Mouse (Mus musculus) embryonic facial prominence, embryonic 13.5 days (tissue): ENCODE measurements around the gene Cdc42ep2. TPM values are rescaled to one million over a fixed set of nuclear protein-coding genes. Genes with fewer than 3 reads are reported as not detected.

Experiments
- ATAC-seq: fragments of 200-750 bp; cut with Nextera tagmentation; 2 replicates; pipeline ENCODE4 v1.8.0; 2017; ENCODE audit warnings: low read depth; ENCODE audit not compliant: insufficient number of reproducible peaks, insufficient read depth, low FRiP score, low TSS enrichment
- H3K27ac ChIP-seq: fragments of 300-500 bp; sonication (generic); 2 replicates; pipeline ENCODE4 v1.5.1; 2015; ENCODE audit warnings: moderate library complexity, mild to moderate bottlenecking, inconsistent platforms
- H3K27me3 ChIP-seq: fragments of 300-500 bp; sonication (generic); 2 replicates; pipeline ENCODE4 v1.6.1; 2015; ENCODE audit warnings: mild to moderate bottlenecking, inconsistent platforms
- H3K36me3 ChIP-seq: fragments of 300-500 bp; sonication (generic); 2 replicates; pipeline ENCODE4 v1.6.1; 2015; ENCODE audit warnings: mild to moderate bottlenecking, inconsistent platforms
- H3K4me1 ChIP-seq: fragments of 300-500 bp; sonication (generic); 2 replicates; pipeline ENCODE4 v1.6.1; 2015; ENCODE audit warnings: inconsistent platforms
- H3K4me2 ChIP-seq: fragments of 300-500 bp; sonication (generic); 2 replicates; pipeline ENCODE4 v1.6.1; 2015; ENCODE audit warnings: moderate library complexity, mild to moderate bottlenecking, inconsistent platforms
- H3K4me3 ChIP-seq: fragments of 300-500 bp; sonication (generic); 2 replicates; pipeline ENCODE4 v1.5.1; 2015; ENCODE audit warnings: mild to moderate bottlenecking, inconsistent platforms
- H3K9ac ChIP-seq: fragments of 300-500 bp; sonication (generic); 2 replicates; pipeline ENCODE4 v1.6.1; 2015; ENCODE audit warnings: mild to moderate bottlenecking, inconsistent platforms
- H3K9me3 ChIP-seq: fragments of 300-500 bp; sonication (generic); 2 replicates; pipeline ENCODE4 v1.6.1; 2016; ENCODE audit warnings: inconsistent platforms
- WGBS: fragments of 180-500 bp; shearing (Covaris S2); methylation state at CpG from one replicate; pipeline ENCODE4 v1.1.7; 2015; ENCODE audit warnings: mixed read lengths; 5-methylcytosine and 5-hydroxymethylcytosine counted together
- polyA plus RNA-seq: library from polyadenylated mRNA; unstranded; fragments of >200 nt; fragmentation: Nextera tagmentation; extraction: Ambion mirVana; gene quantifications from 2 replicates; pipeline ENCODE4 v1.2.1, GENCODE M21; 2015

The Cdc42ep2 gene
- polyA plus RNA-seq, 1 experiment from 2014 or later = 4.7 TPM

- H3K4me1 ChIP-seq = peaks cover 34% of the 10 kb centered on the region
- WGBS = 32% methylated on average over 6 of the region's 6 CpGs
- H3K4me2 ChIP-seq = peak overlapping the region; percentile 74
- peak overlapping the region; percentile 85 for H3K4me3 ChIP-seq
- H3K27ac ChIP-seq = peak overlapping the region; percentile 53
- no peak for ATAC-seq
- H3K27me3 ChIP-seq = no peaks in the 10 kb centered on the region
- H3K9ac ChIP-seq = peak overlapping the region; percentile 57
- H3K36me3 ChIP-seq = peaks cover 24% of the 10 kb centered on the region
- H3K9me3 ChIP-seq = no peaks in the 10 kb centered on the region
Measured at GRCm38 (mm10) chr19:5910221-5910620, 14.4 kb downstream of the Cdc42ep2 start.

GRCm38 (mm10) chr19:5907275-5907674 lies 17.3 kb downstream of the Cdc42ep2 start:
- H3K4me1 ChIP-seq = peaks cover 23% of the 10 kb centered on the region
- H3K36me3 ChIP-seq = peaks cover 48% of the 10 kb centered on the region
- WGBS = 70% methylated on average over 3 of the region's 3 CpGs
- no peak for ATAC-seq
- H3K27ac ChIP-seq = no peak overlapping the region
- H3K27me3 ChIP-seq = no peaks in the 10 kb centered on the region
- no peaks in the 10 kb centered on the region for H3K9me3 ChIP-seq
- H3K4me3 ChIP-seq = no peak overlapping the region
- H3K4me2 ChIP-seq = no peak overlapping the region
- no peak overlapping the region for H3K9ac ChIP-seq

GRCm38 (mm10) chr19:5894002-5894678 lies 30.5 kb downstream of the Cdc42ep2 start, which contains the start of gene Tigd3:
TSS of gene Tigd3 (minus strand) at chr19:5894149.
- WGBS = 2% methylated on average over 35 of the region's 36 CpGs
- no peak within 1 kb of the TSS for H3K27ac ChIP-seq

DNA sequence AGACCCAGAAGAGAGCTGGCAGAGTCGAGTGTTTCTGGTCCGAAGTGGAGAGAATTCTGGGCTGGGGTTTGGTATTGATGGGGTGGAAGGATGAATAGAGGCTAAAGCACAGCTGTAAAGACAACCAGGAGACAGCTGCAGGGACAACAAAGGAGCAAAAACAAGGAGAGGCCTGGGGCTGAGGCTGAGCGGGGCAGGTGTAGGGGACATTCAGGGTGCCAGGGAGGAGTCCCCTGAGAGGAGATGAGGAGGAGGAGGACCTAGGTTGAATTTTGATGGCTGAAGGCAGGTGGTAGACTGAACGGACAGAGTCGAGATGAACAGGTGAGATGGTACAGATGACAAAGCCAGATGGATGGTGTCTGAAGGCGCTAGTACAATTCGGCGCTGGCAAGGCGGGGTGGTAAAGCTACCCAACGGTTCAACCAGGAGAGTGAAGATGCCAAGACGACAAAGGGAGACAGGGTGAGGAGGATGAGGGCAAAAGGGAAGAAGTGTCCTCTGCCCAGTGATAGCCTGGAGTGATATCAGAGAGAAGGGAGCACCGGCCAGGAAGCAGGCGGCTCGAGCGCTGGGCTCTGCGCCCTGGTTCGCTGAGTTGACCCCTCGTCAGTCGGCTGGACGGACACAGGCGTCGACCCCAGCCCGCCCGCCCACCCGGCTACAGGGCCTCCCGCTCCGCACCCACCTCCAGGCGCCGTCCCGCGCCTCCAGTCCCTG lies 31.2 kb downstream of the Cdc42ep2 start:
- Histone ChIP-seq H3K27ac (no peak overlapping the region), H3K9me3 (no peaks in the 10 kb centered on the region), H3K4me3 (peak overlapping the region; percentile 61), H3K4me1 (peaks cover 18% of the 10 kb centered on the region), H3K4me2 (peak overlapping the region; percentile 83), H3K27me3 (no peaks in the 10 kb centered on the region), H3K9ac (peak overlapping the region; percentile 86), H3K36me3 (peaks cover 39% of the 10 kb centered on the region)
- peak; percentile 4; the same call in 1 of the 2 replicates for ATAC-seq
- 9% methylated on average over 29 of the region's 31 CpGs for WGBS

More at GRCm38 (mm10) chr19:5894002-5894678, 30.5 kb downstream of the Cdc42ep2 start, which contains the start of gene Tigd3:
- Histone ChIP-seq H3K9ac (peak within 1 kb of the TSS; percentile 86), H3K36me3 (peaks cover 44% of the 10 kb centered on the region), H3K27me3 (no peaks in the 10 kb centered on the region), H3K4me3 (peak within 1 kb of the TSS; percentile 61), H3K4me1 (peaks cover 18% of the 10 kb centered on the region), H3K9me3 (no peaks in the 10 kb centered on the region), H3K4me2 (peak within 1 kb of the TSS; percentile 83)
- ATAC-seq = peak; percentile 90

DNA sequence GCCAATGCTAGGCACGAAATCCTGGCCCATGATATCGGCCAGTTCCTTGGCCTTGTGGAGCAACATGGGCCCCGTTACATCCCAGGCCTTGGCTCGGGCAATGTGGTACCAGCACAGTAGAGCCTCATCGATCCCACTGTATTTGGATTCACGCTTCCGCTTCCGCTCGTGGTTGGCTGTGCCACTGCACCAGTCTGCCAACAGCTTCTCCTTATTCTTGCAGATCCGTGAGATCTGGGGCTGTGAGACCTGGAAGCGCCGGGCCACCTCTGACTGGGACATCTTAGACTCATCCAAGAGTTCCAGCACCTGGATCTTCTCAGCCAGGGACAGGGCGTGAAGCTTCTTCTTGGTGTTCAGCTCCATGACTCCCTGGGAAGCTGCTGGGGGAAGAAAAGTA lies 31.9 kb downstream of the Cdc42ep2 start:
- H3K27ac ChIP-seq = no peak overlapping the region
- no peak for ATAC-seq
- WGBS = 94% methylated on average over 13 of the region's 13 CpGs
- no peaks in the 10 kb centered on the region for H3K27me3 ChIP-seq
- H3K36me3 ChIP-seq = peaks cover 34% of the 10 kb centered on the region
- peaks cover 18% of the 10 kb centered on the region for H3K4me1 ChIP-seq
- peak overlapping the region; percentile 83 for H3K4me2 ChIP-seq
- 0 out of 2 replicates have a peak overlapping the region, but pooled peaks have one; percentile 61 for H3K4me3 ChIP-seq
- H3K9ac ChIP-seq = peak overlapping the region; percentile 86
- H3K9me3 ChIP-seq = no peaks in the 10 kb centered on the region

DNA sequence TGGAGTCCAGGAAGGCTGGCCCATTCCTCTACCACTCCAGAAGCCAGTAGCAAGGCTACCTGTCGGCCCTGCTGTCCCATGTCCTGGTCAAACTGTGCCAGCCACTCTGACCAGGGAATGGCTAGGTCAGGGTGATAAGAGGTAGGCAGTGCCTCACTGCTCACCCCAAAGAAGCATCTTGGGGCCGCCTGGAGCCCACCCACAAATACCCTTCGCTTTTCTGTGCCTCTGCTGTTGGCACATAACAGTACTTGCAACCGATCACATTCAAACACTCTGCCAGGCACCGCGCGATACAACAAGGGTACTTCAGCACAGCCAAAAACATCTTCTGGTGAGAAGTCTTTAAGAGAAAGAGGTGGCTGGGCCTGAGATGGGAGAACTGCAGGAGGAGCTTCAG lies 32.4 kb downstream of the Cdc42ep2 start:
- no peak for ATAC-seq
- Histone ChIP-seq H3K9me3 (no peaks in the 10 kb centered on the region), H3K4me3 (no peak overlapping the region; the same call in 1 of the 2 replicates), H3K4me1 (peaks cover 18% of the 10 kb centered on the region), H3K27me3 (no peaks in the 10 kb centered on the region), H3K4me2 (0 out of 2 replicates have a peak overlapping the region, but pooled peaks have one; percentile 83), H3K27ac (no peak overlapping the region), H3K36me3 (peaks cover 29% of the 10 kb centered on the region), H3K9ac (0 out of 2 replicates have a peak overlapping the region, but pooled peaks have one; percentile 86)
- 95% methylated on average over 7 of the region's 7 CpGs for WGBS

DNA sequence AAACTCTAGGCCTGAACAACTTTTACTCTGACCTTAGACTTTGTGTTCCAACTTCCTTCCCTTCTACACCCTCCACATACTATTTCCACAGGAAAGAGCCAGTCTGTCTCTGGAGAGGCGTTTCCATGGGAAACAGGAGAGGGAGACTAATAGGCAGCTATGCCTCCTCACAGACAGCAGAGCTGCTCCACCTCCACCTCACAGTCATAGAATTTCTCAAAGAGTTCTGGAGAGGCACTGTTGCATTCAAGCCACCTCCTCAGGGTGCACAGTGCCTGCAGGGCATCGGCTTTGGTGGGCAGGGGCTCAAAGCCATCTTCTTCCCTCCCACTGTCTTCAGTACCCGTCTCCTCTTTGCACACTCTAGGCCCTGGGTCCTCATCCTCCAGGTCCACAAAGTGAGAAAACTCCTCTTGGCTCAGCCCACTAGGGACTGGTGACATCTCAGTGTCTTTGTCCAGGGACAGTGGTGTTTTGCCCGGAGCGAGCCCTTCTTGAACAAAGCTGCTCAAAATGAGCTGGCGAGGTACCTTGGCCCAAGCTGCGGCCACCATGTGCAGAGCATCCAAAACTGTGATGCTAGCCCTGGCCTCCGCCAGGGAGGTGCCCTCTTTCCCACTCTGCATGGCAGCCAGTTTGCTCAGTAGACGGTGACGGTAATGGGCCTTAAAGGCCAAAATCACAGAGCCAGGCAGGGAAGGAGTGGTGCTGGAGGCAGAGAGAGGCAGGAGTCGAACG lies 32.9 kb downstream of the Cdc42ep2 start:
- Histone ChIP-seq H3K4me2 (no peak overlapping the region), H3K9ac (no peak overlapping the region), H3K27ac (no peak overlapping the region), H3K9me3 (no peaks in the 10 kb centered on the region), H3K4me3 (no peak overlapping the region; the same call in 1 of the 2 replicates), H3K27me3 (no peaks in the 10 kb centered on the region), H3K36me3 (peaks cover 25% of the 10 kb centered on the region), H3K4me1 (peaks cover 18% of the 10 kb centered on the region)
- 94% methylated on average over 12 of the region's 12 CpGs for WGBS
- ATAC-seq = no peak

GRCm38 (mm10) chr19:5889211-5889610 lies 35.4 kb downstream of the Cdc42ep2 start:
- no peak for ATAC-seq
- peaks cover 18% of the 10 kb centered on the region for H3K4me1 ChIP-seq
- H3K27ac ChIP-seq = no peak overlapping the region
- no peaks in the 10 kb centered on the region for H3K9me3 ChIP-seq
- H3K4me3 ChIP-seq = no peak overlapping the region
- no peaks in the 10 kb centered on the region for H3K27me3 ChIP-seq
- H3K36me3 ChIP-seq = peaks cover 15% of the 10 kb centered on the region; the same call in 1 of the 2 replicates
- no peak overlapping the region for H3K4me2 ChIP-seq
- 77% methylated on average over 4 of the region's 4 CpGs for WGBS
- no peak overlapping the region for H3K9ac ChIP-seq

GRCm38 (mm10) chr19:5887234-5887815 lies 37.3 kb downstream of the Cdc42ep2 start:
- 72% methylated on average over 3 of the region's 3 CpGs for WGBS
- Histone ChIP-seq H3K4me2 (no peak overlapping the region), H3K9ac (no peak overlapping the region), H3K4me3 (no peak overlapping the region), H3K36me3 (peaks cover 10% of the 10 kb centered on the region; the same call in 1 of the 2 replicates), H3K9me3 (no peaks in the 10 kb centered on the region), H3K27ac (no peak overlapping the region), H3K27me3 (no peaks in the 10 kb centered on the region), H3K4me1 (peaks cover 8% of the 10 kb centered on the region)
- ATAC-seq = no peak

DNA sequence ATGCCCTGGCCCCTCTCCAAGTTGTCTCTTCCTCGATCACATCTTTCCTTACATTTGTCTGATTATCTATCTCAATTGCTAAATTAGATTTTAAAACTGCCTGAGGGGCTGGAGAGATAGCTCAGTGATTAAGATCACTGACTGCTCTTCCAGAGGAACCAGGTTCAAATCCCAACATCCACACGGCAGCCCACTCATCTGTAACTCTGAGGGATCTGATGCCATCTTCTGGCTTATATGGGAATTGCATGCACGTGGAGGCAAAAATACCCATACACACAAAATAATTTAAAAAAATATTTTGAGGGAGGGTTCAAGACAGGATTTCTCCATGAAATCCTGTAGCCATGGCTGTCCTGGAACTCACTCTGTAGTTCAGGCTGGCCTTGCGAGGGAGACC lies 38.8 kb downstream of the Cdc42ep2 start:
- no peak overlapping the region for H3K27ac ChIP-seq
- ATAC-seq = no peak
- H3K4me3 ChIP-seq = no peak overlapping the region
- no peak overlapping the region for H3K4me2 ChIP-seq
- WGBS = 62% methylated on average over 4 of the region's 4 CpGs
- H3K27me3 ChIP-seq = no peaks in the 10 kb centered on the region
- no peaks in the 10 kb centered on the region for H3K9me3 ChIP-seq
- H3K9ac ChIP-seq = no peak overlapping the region
- no peaks in the 10 kb centered on the region for H3K36me3 ChIP-seq
- H3K4me1 ChIP-seq = no peaks in the 10 kb centered on the region

GRCm38 (mm10) chr19:5883935-5884334 lies 40.7 kb downstream of the Cdc42ep2 start:
- H3K9ac ChIP-seq = no peak overlapping the region
- H3K9me3 ChIP-seq = no peaks in the 10 kb centered on the region
- H3K36me3 ChIP-seq = no peaks in the 10 kb centered on the region
- no peaks in the 10 kb centered on the region for H3K27me3 ChIP-seq
- H3K4me3 ChIP-seq = no peak overlapping the region
- WGBS = 48% methylated on average over 1 of the region's 1 CpGs
- H3K4me1 ChIP-seq = no peaks in the 10 kb centered on the region
- no peak overlapping the region for H3K4me2 ChIP-seq
- no peak overlapping the region for H3K27ac ChIP-seq
- no peak for ATAC-seq
